Mouse (Mus musculus) midbrain, embryonic 14.5 days (tissue): ENCODE data around the gene Rnf13. TPM values are rescaled to one million over a fixed set of nuclear protein-coding genes. Genes with fewer than 3 reads are reported as not detected.
"Not testable (repeated sequence)": the region's sequence is repeated elsewhere in the genome, so short reads cannot be mapped to it uniquely, and the experiment has no call there.

Source experiments
- ATAC-seq: fragments of 200-750 bp; cut with Nextera tagmentation; 2 replicates; pipeline ENCODE4 v1.8.0; 2017; ENCODE audit warnings: moderate number of reproducible peaks, moderate library complexity; ENCODE audit not compliant: low FRiP score, low TSS enrichment
- DNase-seq: peaks from one replicate; pipeline ENCODE4 v3.0.0-alpha.2; 2015
- H3K27ac ChIP-seq: fragments of 300-500 bp; sonication (generic); replicated peaks from 2 replicates; pipeline ENCODE4 v1.5.1; 2014; ENCODE audit warnings: mild to moderate bottlenecking, low read depth, low read length, moderate library complexity
- H3K27me3 ChIP-seq: fragments of 300-500 bp; sonication (generic); 2 replicates; pipeline ENCODE4 v1.6.1; 2014; ENCODE audit warnings: low read length, control low read depth, mixed read lengths; ENCODE audit not compliant: control insufficient read depth, insufficient read depth
- H3K36me3 ChIP-seq: fragments of 300-500 bp; sonication (generic); 2 replicates; pipeline ENCODE4 v1.6.1; 2014; ENCODE audit warnings: low read length, control low read depth; ENCODE audit not compliant: control insufficient read depth, insufficient read depth
- H3K4me1 ChIP-seq: fragments of 300-500 bp; sonication (generic); 2 replicates; pipeline ENCODE4 v1.6.1; 2014; ENCODE audit warnings: mild to moderate bottlenecking, antibody characterized with exemption, low read length, control low read depth; ENCODE audit not compliant: control insufficient read depth, insufficient read depth
- H3K4me2 ChIP-seq: fragments of 300-500 bp; sonication (generic); 2 replicates; pipeline ENCODE4 v1.6.1; 2014; ENCODE audit warnings: mild to moderate bottlenecking, low read length, moderate library complexity
- H3K4me3 ChIP-seq: fragments of 300-500 bp; sonication (generic); replicated peaks from 2 replicates; pipeline ENCODE4 v1.5.1; 2014; ENCODE audit warnings: low read depth, low read length
- H3K9ac ChIP-seq: fragments of 300-500 bp; sonication (generic); replicated peaks from 2 replicates; pipeline ENCODE4 v1.6.1; 2014; ENCODE audit warnings: mild to moderate bottlenecking, low read length, moderate library complexity
- H3K9me3 ChIP-seq: fragments of 300-500 bp; sonication (generic); 2 replicates; pipeline ENCODE4 v1.6.1; 2016; ENCODE audit warnings: low read length, control low read depth, mixed read lengths; ENCODE audit not compliant: control insufficient read depth
- WGBS: fragments of 180-500 bp; shearing (Covaris S2); extraction: QIAGEN DNeasy Blood & Tissue Kit; methylation state at CpG from one replicate; pipeline ENCODE4 v1.1.7; 2014; 5-methylcytosine and 5-hydroxymethylcytosine counted together
- polyA plus RNA-seq: library from polyadenylated mRNA; unstranded; fragments of >200 nt; fragmentation: Nextera tagmentation; extraction: Ambion mirVana; gene quantifications from 2 replicates; pipeline ENCODE4 v1.2.1, GENCODE M21; 2014

Gene Rnf13
- polyA plus RNA-seq, 1 experiment from 2014 or later: 77.4 TPM

GRCm38 (mm10) chr3:57739830-57740229 is 4.0 kb downstream of the Rnf13 start:
- H3K4me2 ChIP-seq: no peak overlapping the region
- H3K9ac ChIP-seq: no peak overlapping the region
- H3K4me3 ChIP-seq: no peak overlapping the region
- no peaks in the 10 kb centered on the region for H3K9me3 ChIP-seq
- no peak overlapping the region for H3K27ac ChIP-seq
- WGBS: 97% methylated on average over 1 of the region's 1 CpGs
- ATAC-seq: no peak
- H3K27me3 ChIP-seq: no peaks in the 10 kb centered on the region
- peaks cover 14% of the 10 kb centered on the region; the same call in 1 of the 2 replicates for H3K4me1 ChIP-seq
- DNase-seq: no peak
- no peaks in the 10 kb centered on the region for H3K36me3 ChIP-seq

GRCm38 (mm10) chr3:57748576-57749267 is 12.9 kb downstream of the Rnf13 start:
- H3K9me3 ChIP-seq: peaks cover 3% of the 10 kb centered on the region; the same call in 1 of the 2 replicates
- no peak overlapping the region for H3K27ac ChIP-seq
- no peaks in the 10 kb centered on the region for H3K36me3 ChIP-seq
- no peak overlapping the region for H3K9ac ChIP-seq
- H3K4me1 ChIP-seq: no peaks in the 10 kb centered on the region
- ATAC-seq: no peak
- 95% methylated on average over 3 of the region's 3 CpGs for WGBS
- H3K27me3 ChIP-seq: no peaks in the 10 kb centered on the region
- H3K4me2 ChIP-seq: no peak overlapping the region
- no peak for DNase-seq
- H3K4me3 ChIP-seq: no peak overlapping the region

GRCm38 (mm10) chr3:57776915-57777314 is 41.1 kb downstream of the Rnf13 start:
- Histone ChIP-seq H3K9ac (no peak overlapping the region), H3K27me3 (no peaks in the 10 kb centered on the region), H3K36me3 (peaks cover 6% of the 10 kb centered on the region; the same call in 1 of the 2 replicates), H3K4me3 (no peak overlapping the region), H3K27ac (no peak overlapping the region), H3K4me1 (no peaks in the 10 kb centered on the region), H3K4me2 (no peak overlapping the region), H3K9me3 (no peaks in the 10 kb centered on the region)
- no peak for DNase-seq
- 91% methylated on average over 2 of the region's 2 CpGs for WGBS
- ATAC-seq: no peak

GRCm38 (mm10) chr3:57788472-57788871 is 52.6 kb downstream of the Rnf13 start:
- Histone ChIP-seq H3K27me3 (no peaks in the 10 kb centered on the region), H3K9ac (no peak overlapping the region)
- ATAC-seq: no peak

DNA sequence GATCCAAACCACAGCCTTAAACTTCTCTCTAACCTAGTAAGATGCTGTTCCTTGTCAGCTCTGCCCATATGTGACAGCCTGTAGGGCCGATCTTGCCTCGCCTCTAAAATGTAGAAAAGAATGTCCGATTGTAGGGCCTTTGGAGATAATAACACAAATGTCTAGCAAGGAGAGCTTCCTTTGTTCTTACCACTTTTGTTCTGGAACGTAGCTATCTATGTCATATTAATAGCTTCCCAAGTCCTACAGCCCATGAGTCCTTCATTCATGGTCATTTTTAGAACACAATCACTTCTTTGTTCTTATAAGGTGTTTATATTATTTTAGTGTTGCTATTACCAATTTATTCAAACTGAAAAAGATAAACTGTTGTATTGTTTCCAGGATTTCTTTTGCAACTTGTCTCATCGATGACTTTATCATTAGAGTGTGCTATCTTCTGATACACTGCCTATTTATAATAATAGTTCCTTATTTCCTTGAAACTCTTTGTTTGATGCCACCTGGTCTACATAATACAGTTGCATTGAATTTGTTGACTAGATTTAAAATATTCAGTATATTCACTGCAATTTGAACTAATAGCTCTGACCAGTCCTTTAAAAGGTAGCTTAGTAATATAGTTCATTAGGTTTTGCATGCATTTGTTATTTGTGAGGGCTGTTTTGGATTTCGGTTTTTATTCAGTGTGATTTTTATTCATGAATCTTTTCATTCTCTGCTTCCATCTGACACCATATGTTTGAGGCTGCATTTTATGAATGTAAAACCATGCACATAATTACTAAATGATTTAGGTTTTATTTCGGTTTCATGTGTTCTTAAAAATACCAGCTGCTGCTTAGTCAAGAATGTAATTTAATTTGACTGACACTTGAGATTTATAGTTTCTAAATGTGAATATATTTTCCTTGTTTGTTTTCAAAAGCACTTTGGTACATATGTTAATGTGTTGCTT is 53.4 kb downstream of the Rnf13 start:
- WGBS: 75% methylated on average over 7 of the region's 7 CpGs
- ATAC-seq: no peak

More at GRCm38 (mm10) chr3:57788472-57788871, 52.6 kb downstream of the Rnf13 start:
- H3K4me3 ChIP-seq: no peak overlapping the region
- H3K4me1 ChIP-seq: no peaks in the 10 kb centered on the region
- no peak overlapping the region for H3K27ac ChIP-seq
- no peaks in the 10 kb centered on the region for H3K9me3 ChIP-seq
- H3K36me3 ChIP-seq: no peaks in the 10 kb centered on the region
- 83% methylated on average over 4 of the region's 4 CpGs for WGBS
- DNase-seq: no peak
- no peak overlapping the region for H3K4me2 ChIP-seq

DNA sequence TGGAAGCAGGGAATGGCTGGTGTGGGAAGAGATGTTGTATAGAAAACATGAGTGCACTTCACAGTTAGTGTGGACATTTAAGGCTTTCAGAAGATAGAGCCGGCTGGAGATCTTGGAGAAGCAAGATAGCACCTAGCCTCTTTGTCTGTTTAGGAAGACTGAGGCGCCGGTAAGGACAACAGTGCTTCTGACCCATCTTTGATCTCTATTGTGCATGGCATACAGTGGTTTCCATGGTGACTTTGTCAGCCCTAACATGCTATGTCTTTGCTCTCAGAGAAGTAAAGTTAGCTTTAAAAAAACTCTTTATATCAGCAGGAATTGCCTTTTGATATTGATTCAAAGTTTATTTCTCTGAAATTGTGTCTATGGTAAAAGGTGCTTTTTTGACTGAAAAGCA is 55.2 kb downstream of the Rnf13 start:
- Histone ChIP-seq H3K9me3 (no peaks in the 10 kb centered on the region), H3K27me3 (no peaks in the 10 kb centered on the region), H3K27ac (no peak overlapping the region), H3K9ac (no peak overlapping the region), H3K4me1 (0 out of 2 replicates have a peak, but pooled peaks cover 5% of the 10 kb centered on the region), H3K4me2 (no peak overlapping the region), H3K36me3 (no peaks in the 10 kb centered on the region), H3K4me3 (no peak overlapping the region)
- 21% methylated on average over 3 of the region's 3 CpGs for WGBS
- ATAC-seq: no peak
- DNase-seq: peak; percentile 10

More for the DNA sequence above, 53.4 kb downstream of the Rnf13 start:
- H3K4me1 ChIP-seq: no peaks in the 10 kb centered on the region
- no peak overlapping the region for H3K9ac ChIP-seq
- no peak overlapping the region for H3K4me2 ChIP-seq
- H3K4me3 ChIP-seq: no peak overlapping the region
- DNase-seq: no peak
- H3K27me3 ChIP-seq: no peaks in the 10 kb centered on the region
- H3K36me3 ChIP-seq: no peaks in the 10 kb centered on the region
- no peaks in the 10 kb centered on the region for H3K9me3 ChIP-seq
- no peak overlapping the region for H3K27ac ChIP-seq

DNA sequence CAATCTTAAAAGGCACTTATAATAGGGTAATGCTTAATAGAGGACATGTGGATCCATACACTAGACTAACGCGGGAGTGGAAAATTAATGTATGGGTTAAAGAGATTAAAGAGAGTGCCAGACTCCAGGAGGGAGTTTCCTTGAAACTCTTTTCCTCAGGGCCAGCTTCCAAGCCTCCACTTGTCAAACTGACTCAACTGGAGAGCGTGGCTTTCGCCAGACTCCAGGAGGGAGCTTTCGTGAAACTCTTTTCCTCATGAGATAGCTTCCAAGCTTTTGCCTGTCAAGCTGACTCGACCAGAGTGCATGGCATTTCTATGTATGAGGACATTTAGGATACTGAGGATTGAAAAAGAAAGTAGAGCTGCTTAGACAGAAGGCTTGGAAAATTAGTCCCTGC is 59.2 kb downstream of the Rnf13 start:
- not testable (repeated sequence) for ATAC-seq, H3K9me3 ChIP-seq, H3K36me3 ChIP-seq, H3K27ac ChIP-seq, H3K4me1 ChIP-seq, H3K9ac ChIP-seq, H3K4me3 ChIP-seq, H3K4me2 ChIP-seq, H3K27me3 ChIP-seq
- 34% methylated on average over 6 of the region's 6 CpGs for WGBS
- DNase-seq: peak; percentile 6

- Histone ChIP-seq H3K4me3 (no peak overlapping the region), H3K27me3 (no peaks in the 10 kb centered on the region), H3K4me2 (no peak overlapping the region), H3K9ac (no peak overlapping the region), H3K27ac (no peak overlapping the region), H3K36me3 (no peaks in the 10 kb centered on the region), H3K9me3 (no peaks in the 10 kb centered on the region), H3K4me1 (no peaks in the 10 kb centered on the region)
- DNase-seq (peak; percentile 54), ATAC-seq (peak; percentile 20; the same call in 1 of the 2 replicates)
- 84% methylated on average over 6 of the region's 6 CpGs for WGBS
Measured at GRCm38 (mm10) chr3:57815447-57815846, 79.6 kb downstream of the Rnf13 start.
